Mouse (Mus musculus): ENCODE measurements around the gene Scyl2. TPM values are rescaled to one million over a fixed set of nuclear protein-coding genes. Genes with fewer than 3 reads are reported as not detected.

The Scyl2 gene
- polyA plus RNA-seq, 1 experiment from 2014 or later = 6.7 TPM

- peak overlapping the region; percentile 57; the same call in 1 of the 2 replicates for H3K27ac ChIP-seq
- 46% methylated on average over 3 of the region's 3 CpGs for WGBS
- no peak for TF ChIP-seq CTCF (IDR thresholded peaks at IDR 0.05; ENCODE audit: low read depth)
- no peaks in the 10 kb centered on the region for H3K4me1 ChIP-seq (replicated peaks; ENCODE audit: insufficient read depth, low read length)
- no peaks in the 10 kb centered on the region for H3K27me3 ChIP-seq (ENCODE audit: insufficient read depth, low read length)
- no peaks in the 10 kb centered on the region for H3K9me3 ChIP-seq (replicated peaks; ENCODE audit: low read length)
- no peak overlapping the region for H3K4me3 ChIP-seq (replicated peaks; ENCODE audit: low read depth, low read length)
- H3K4me2 ChIP-seq (ENCODE audit: low read length) = no peak overlapping the region
- H3K36me3 ChIP-seq (ENCODE audit: insufficient read depth, low read length) = 0 out of 2 replicates have a peak, but pooled peaks cover 5% of the 10 kb centered on the region
- no peak overlapping the region for H3K9ac ChIP-seq (ENCODE audit: low read depth, low read length)
- no peak for ATAC-seq (replicated peaks; ENCODE audit: low FRiP score, low read depth)
- DNase-seq (ENCODE audit: low spot score) = peak; percentile 35
Measured at GRCm38 (mm10) chr10:89720796-89721195, 34.7 kb upstream of the Scyl2 start.

- Histone ChIP-seq H3K4me2 (ENCODE audit: low read length) (no peak overlapping the region), H3K9me3 (replicated peaks; ENCODE audit: low read length) (no peaks in the 10 kb centered on the region), H3K27me3 (ENCODE audit: insufficient read depth, low read length) (no peaks in the 10 kb centered on the region), H3K9ac (ENCODE audit: low read depth, low read length) (no peak overlapping the region), H3K4me3 (replicated peaks; ENCODE audit: low read depth, low read length) (no peak overlapping the region), H3K27ac (peak overlapping the region; percentile 25; the same call in 1 of the 2 replicates), H3K36me3 (ENCODE audit: insufficient read depth, low read length) (0 out of 2 replicates have a peak, but pooled peaks cover 5% of the 10 kb centered on the region), H3K4me1 (replicated peaks; ENCODE audit: insufficient read depth, low read length) (no peaks in the 10 kb centered on the region)
- no peak for TF ChIP-seq CTCF (IDR thresholded peaks at IDR 0.05; ENCODE audit: low read depth)
- ATAC-seq (replicated peaks; ENCODE audit: low FRiP score, low read depth) (no peak), DNase-seq (ENCODE audit: low spot score) (no peak)
Measured at GRCm38 (mm10) chr10:89720252-89720651, 34.2 kb upstream of the Scyl2 start.

GRCm38 (mm10) chr10:89714910-89715309, 28.8 kb upstream of the Scyl2 start:
- Histone ChIP-seq H3K4me3 (replicated peaks; ENCODE audit: low read depth, low read length) (no peak overlapping the region), H3K27me3 (ENCODE audit: insufficient read depth, low read length) (no peaks in the 10 kb centered on the region), H3K9me3 (replicated peaks; ENCODE audit: low read length) (no peaks in the 10 kb centered on the region), H3K4me2 (ENCODE audit: low read length) (no peak overlapping the region), H3K27ac (no peak overlapping the region), H3K9ac (ENCODE audit: low read depth, low read length) (no peak overlapping the region), H3K4me1 (replicated peaks; ENCODE audit: insufficient read depth, low read length) (no peaks in the 10 kb centered on the region), H3K36me3 (ENCODE audit: insufficient read depth, low read length) (peaks cover 25% of the 10 kb centered on the region; the same call in 1 of the 2 replicates)
- ATAC-seq (replicated peaks; ENCODE audit: low FRiP score, low read depth) (no peak), DNase-seq (ENCODE audit: low spot score) (no peak)
- WGBS = 76% methylated on average over 10 of the region's 10 CpGs
- no peak for TF ChIP-seq CTCF (IDR thresholded peaks at IDR 0.05; ENCODE audit: low read depth)

GRCm38 (mm10) chr10:89708720-89709119, 22.6 kb upstream of the Scyl2 start:
- Histone ChIP-seq H3K27ac (no peak overlapping the region), H3K4me1 (replicated peaks; ENCODE audit: insufficient read depth, low read length) (no peaks in the 10 kb centered on the region), H3K9me3 (replicated peaks; ENCODE audit: low read length) (no peaks in the 10 kb centered on the region), H3K9ac (ENCODE audit: low read depth, low read length) (no peak overlapping the region), H3K4me3 (replicated peaks; ENCODE audit: low read depth, low read length) (no peak overlapping the region), H3K36me3 (ENCODE audit: insufficient read depth, low read length) (peaks cover 11% of the 10 kb centered on the region; the same call in 1 of the 2 replicates), H3K4me2 (ENCODE audit: low read length) (peak overlapping the region; percentile 32), H3K27me3 (ENCODE audit: insufficient read depth, low read length) (no peaks in the 10 kb centered on the region)
- no peak for TF ChIP-seq CTCF (IDR thresholded peaks at IDR 0.05; ENCODE audit: low read depth)
- WGBS = 29% methylated on average over 10 of the region's 10 CpGs
- ATAC-seq (replicated peaks; ENCODE audit: low FRiP score, low read depth) (no peak; the same call in 1 of the 2 replicates), DNase-seq (ENCODE audit: low spot score) (peak; percentile 19)

- no peak overlapping the region for H3K4me3 ChIP-seq (replicated peaks; ENCODE audit: low read depth, low read length)
- H3K27ac ChIP-seq = no peak overlapping the region
- no peak overlapping the region for H3K4me2 ChIP-seq (ENCODE audit: low read length)
- H3K9me3 ChIP-seq (replicated peaks; ENCODE audit: low read length) = no peaks in the 10 kb centered on the region
- H3K4me1 ChIP-seq (replicated peaks; ENCODE audit: insufficient read depth, low read length) = no peaks in the 10 kb centered on the region
- ATAC-seq (replicated peaks; ENCODE audit: low FRiP score, low read depth) (no peak), DNase-seq (ENCODE audit: low spot score) (peak; percentile 44)
- 0 out of 2 replicates have a peak, but pooled peaks cover 5% of the 10 kb centered on the region for H3K36me3 ChIP-seq (ENCODE audit: insufficient read depth, low read length)
- WGBS = 74% methylated on average over 3 of the region's 3 CpGs
- TF ChIP-seq CTCF (IDR thresholded peaks at IDR 0.05; ENCODE audit: low read depth) = peak; percentile 42
- no peaks in the 10 kb centered on the region for H3K27me3 ChIP-seq (ENCODE audit: insufficient read depth, low read length)
- no peak overlapping the region for H3K9ac ChIP-seq (ENCODE audit: low read depth, low read length)
Measured at GRCm38 (mm10) chr10:89707397-89707796, 21.3 kb upstream of the Scyl2 start.

GRCm38 (mm10) chr10:89703042-89703441, 17.0 kb upstream of the Scyl2 start:
- Histone ChIP-seq H3K4me3 (replicated peaks; ENCODE audit: low read depth, low read length) (no peak overlapping the region), H3K9ac (ENCODE audit: low read depth, low read length) (no peak overlapping the region), H3K9me3 (replicated peaks; ENCODE audit: low read length) (no peaks in the 10 kb centered on the region), H3K36me3 (ENCODE audit: insufficient read depth, low read length) (no peaks in the 10 kb centered on the region), H3K4me2 (ENCODE audit: low read length) (no peak overlapping the region), H3K4me1 (replicated peaks; ENCODE audit: insufficient read depth, low read length) (no peaks in the 10 kb centered on the region), H3K27me3 (ENCODE audit: insufficient read depth, low read length) (no peaks in the 10 kb centered on the region), H3K27ac (no peak overlapping the region)
- TF ChIP-seq CTCF (IDR thresholded peaks at IDR 0.05; ENCODE audit: low read depth) = no peak
- WGBS = 52% methylated on average over 5 of the region's 5 CpGs
- no peak for ATAC-seq (replicated peaks; ENCODE audit: low FRiP score, low read depth)
- DNase-seq (ENCODE audit: low spot score) = peak; percentile 43

GRCm38 (mm10) chr10:89697956-89698355, 11.9 kb upstream of the Scyl2 start:
- WGBS = 96% methylated on average over 3 of the region's 3 CpGs
- Histone ChIP-seq H3K27me3 (ENCODE audit: insufficient read depth, low read length) (no peaks in the 10 kb centered on the region), H3K27ac (no peak overlapping the region), H3K4me3 (replicated peaks; ENCODE audit: low read depth, low read length) (no peak overlapping the region), H3K9ac (ENCODE audit: low read depth, low read length) (no peak overlapping the region), H3K9me3 (replicated peaks; ENCODE audit: low read length) (no peaks in the 10 kb centered on the region), H3K36me3 (ENCODE audit: insufficient read depth, low read length) (no peaks in the 10 kb centered on the region), H3K4me1 (replicated peaks; ENCODE audit: insufficient read depth, low read length) (no peaks in the 10 kb centered on the region), H3K4me2 (ENCODE audit: low read length) (no peak overlapping the region)
- no peak for ATAC-seq (replicated peaks; ENCODE audit: low FRiP score, low read depth)
- DNase-seq (ENCODE audit: low spot score) = no peak
- TF ChIP-seq CTCF (IDR thresholded peaks at IDR 0.05; ENCODE audit: low read depth) = no peak

Data from kidney, postnatal 0 days (tissue).